Mouse (Mus musculus): ENCODE data around the gene Acot9.

Gene Acot9

GRCm38 (mm10) chrX:155262235-155262914 is at the start of gene Acot9:
Acot9 (plus strand) TSS chrX:155262443.
- peak; percentile 94 for DNase-seq (ENCODE audit: low read depth)

- DNase-seq (ENCODE audit: low read depth): peak; percentile 23
Observed at GRCm38 (mm10) chrX:155214291-155215136, 47.7 kb upstream of the Acot9 start.

GRCm38 (mm10) chrX:155215501-155216248 is 46.6 kb upstream of the Acot9 start:
- peak; percentile 45 for DNase-seq (ENCODE audit: low read depth)

- DNase-seq (ENCODE audit: low read depth): peak; percentile 94
Observed at GRCm38 (mm10) chrX:155216271-155216670, 46.0 kb upstream of the Acot9 start, which contains the start of gene Sat1. Sat1 (minus strand) TSS chrX:155216449.

- DNase-seq (ENCODE audit: low read depth): peak; percentile 68
Observed at GRCm38 (mm10) chrX:155218277-155218676, 44.0 kb upstream of the Acot9 start.

- DNase-seq (ENCODE audit: low read depth): peak; percentile 26
Observed at GRCm38 (mm10) chrX:155256856-155257255, 5.4 kb upstream of the Acot9 start.

GRCm38 (mm10) chrX:155262915-155263252 is 641 bp downstream of the Acot9 start:
- no peak for DNase-seq (ENCODE audit: low read depth)

GRCm38 (mm10) chrX:155278483-155278882 is 16.2 kb downstream of the Acot9 start:
- peak; percentile 63 for DNase-seq (ENCODE audit: low read depth)

GRCm38 (mm10) chrX:155280427-155281044 is 18.3 kb downstream of the Acot9 start:
- DNase-seq (ENCODE audit: low read depth): peak; percentile 66

- peak; percentile 42 for DNase-seq (ENCODE audit: low read depth)
Observed at GRCm38 (mm10) chrX:155306390-155306789, 44.1 kb downstream of the Acot9 start.

- DNase-seq (ENCODE audit: low read depth): peak; percentile 55
Observed at GRCm38 (mm10) chrX:155318005-155318404, 55.8 kb downstream of the Acot9 start.

- DNase-seq (ENCODE audit: low read depth): no peak
Observed at GRCm38 (mm10) chrX:155337567-155337904, 75.3 kb downstream of the Acot9 start.

- peak; percentile 80 for DNase-seq (ENCODE audit: low read depth)
Observed at GRCm38 (mm10) chrX:155337905-155338721, 75.9 kb downstream of the Acot9 start.

- DNase-seq (ENCODE audit: low read depth): no peak
Observed at GRCm38 (mm10) chrX:155340654-155341053, 78.4 kb downstream of the Acot9 start, which contains the start of gene Prdx4. Prdx4 (minus strand) TSS chrX:155340754.

GRCm38 (mm10) chrX:155346249-155346648 is 84.0 kb downstream of the Acot9 start:
- no peak for DNase-seq (ENCODE audit: low read depth)

Data from 416B (cell line).